Mouse (Mus musculus) liver, embryonic 14.5 days (tissue): ENCODE measurements around the gene Dll4. TPM values are rescaled to one million over a fixed set of nuclear protein-coding genes. Genes with fewer than 3 reads are reported as not detected.

Experiments
- ATAC-seq: fragments of 200-750 bp; cut with Nextera tagmentation; 2 replicates; pipeline ENCODE4 v1.8.0; 2017; ENCODE audit warnings: moderate number of reproducible peaks, mild to moderate bottlenecking, moderate library complexity; ENCODE audit not compliant: insufficient read depth
- DNase-seq, 3 experiments: peaks; one replicate each; pipeline ENCODE4 v3.0.0-alpha.2; 2012 to 2013; ENCODE audit warnings: low read depth in 3 of 3, low spot score in 3 of 3
- H3K27ac ChIP-seq: fragments of 300-500 bp; sonication (generic); 2 replicates; pipeline ENCODE4 v1.5.1; 2014; ENCODE audit warnings: moderate library complexity, mild to moderate bottlenecking, control low read depth, inconsistent platforms
- H3K27me3 ChIP-seq: fragments of 300-500 bp; sonication (generic); 2 replicates; pipeline ENCODE4 v1.6.1; 2014; ENCODE audit warnings: mild to moderate bottlenecking, low read length, moderate library complexity; ENCODE audit not compliant: control insufficient read depth, insufficient read depth
- H3K36me3 ChIP-seq: fragments of 300-500 bp; sonication (generic); replicated peaks from 2 replicates; pipeline ENCODE4 v1.6.1; 2014; ENCODE audit warnings: low read depth; ENCODE audit not compliant: control insufficient read depth, insufficient read depth
- H3K4me1 ChIP-seq, 2 experiments: fragments of 200-500 bp in 1 of 2; fragments of 300-500 bp in 1 of 2; sonication (generic) in 1 of 2; replicated peaks; 2 replicates each; pipeline ENCODE4 v1.6.1; 2012 to 2014; ENCODE audit warnings: antibody characterized with exemption in 1 of 2, inconsistent platforms in 1 of 2, low read length in 1 of 2; ENCODE audit not compliant: control insufficient read depth in 2 of 2, insufficient read depth in 2 of 2
- H3K4me2 ChIP-seq: fragments of 300-500 bp; sonication (generic); 2 replicates; pipeline ENCODE4 v1.6.1; 2014; ENCODE audit warnings: low read depth, mild to moderate bottlenecking, control low read depth, moderate library complexity
- H3K4me3 ChIP-seq, 2 experiments: fragments of 200-500 bp in 1 of 2; fragments of 300-500 bp in 1 of 2; sonication (generic) in 1 of 2; 2 replicates each; pipeline ENCODE4 v1.5.1; 2012 to 2014; ENCODE audit warnings: low read depth in 2 of 2, low read length in 2 of 2, mild to moderate bottlenecking in 2 of 2, control low read depth in 1 of 2, inconsistent platforms in 1 of 2, moderate library complexity in 1 of 2; ENCODE audit not compliant: insufficient read depth in 1 of 2
- H3K9ac ChIP-seq: fragments of 300-500 bp; sonication (generic); replicated peaks from 2 replicates; pipeline ENCODE4 v1.6.1; 2014; ENCODE audit warnings: mild to moderate bottlenecking, control low read depth, moderate library complexity
- H3K9me3 ChIP-seq: fragments of 300-500 bp; sonication (generic); 2 replicates; pipeline ENCODE4 v1.6.1; 2016; ENCODE audit warnings: low read length, mixed read lengths; ENCODE audit not compliant: control insufficient read depth
- CTCF ChIP-seq: IDR thresholded peaks from 2 replicates; pipeline ENCODE4 v1.5.1; 2016; ENCODE audit warnings: antibody characterized with exemption, low read depth, control low read depth
- EP300 ChIP-seq: IDR thresholded peaks from 2 replicates; pipeline ENCODE4 v1.6.1; 2016; ENCODE audit warnings: antibody characterized with exemption, low read depth
- WGBS: fragments of 180-500 bp; shearing (Covaris S2); extraction: QIAGEN DNeasy Blood & Tissue Kit; methylation state at CpG from one replicate; pipeline ENCODE4 v1.1.7; 2014; ENCODE audit not compliant: insufficient replicate concordance; 5-methylcytosine and 5-hydroxymethylcytosine counted together
- polyA plus RNA-seq, 2 experiments: library from polyadenylated mRNA; depleted of rRNA in 1 of 2; stranded (reverse) in 1 of 2; unstranded in 1 of 2; fragments of >200 nt; fragmentation: Nextera tagmentation in 1 of 2; extraction: Ambion mirVana in 1 of 2; gene quantifications; 2 replicates each; pipeline versions ENCODE4 v1.2.1 to v1.2.3; 2012 to 2014

Gene Dll4
- polyA plus RNA-seq, 2 experiments = 0.86 to 1.4 TPM

- no peaks in the 10 kb centered on the region for H3K36me3 ChIP-seq
- WGBS = 8% methylated on average over 31 of the region's 32 CpGs
- H3K27ac ChIP-seq = no peak overlapping the region
- H3K4me2 ChIP-seq = peak overlapping the region; percentile 58
- no peaks in the 10 kb centered on the region for H3K9me3 ChIP-seq
- peaks cover 21 to 22% of the 10 kb centered on the region in 2 experiments for H3K4me1 ChIP-seq
- peak overlapping the region in 1 of 2 experiments; percentile 14; a peak in 1 of 4 replicates for H3K4me3 ChIP-seq
- ATAC-seq (no peak), DNase-seq (no peak)
- peaks cover 79% of the 10 kb centered on the region for H3K27me3 ChIP-seq
- no peak overlapping the region for H3K9ac ChIP-seq
- TF ChIP-seq CTCF (no peak), EP300 (no peak)
Measured at GRCm38 (mm10) chr2:119323866-119324575, 1.6 kb upstream of the Dll4 start.

GRCm38 (mm10) chr2:119324576-119325318, 837 bp upstream of the Dll4 start:
- Histone ChIP-seq H3K9ac (no peak overlapping the region), H3K9me3 (no peaks in the 10 kb centered on the region), H3K27ac (no peak overlapping the region), H3K4me3 (peak overlapping the region in 1 of 2 experiments; percentile 47; a peak in 2 of 4 replicates), H3K27me3 (peaks cover 81% of the 10 kb centered on the region), H3K36me3 (no peaks in the 10 kb centered on the region), H3K4me1 (peaks cover 21 to 25% of the 10 kb centered on the region in 2 experiments), H3K4me2 (peak overlapping the region; percentile 58)
- DNase-seq = no peak
- 1% methylated on average over 32 of the region's 32 CpGs for WGBS
- TF ChIP-seq CTCF (no peak), EP300 (no peak)
- ATAC-seq = no peak

- Histone ChIP-seq H3K4me3 (peak overlapping the region; percentile 25 to 47), H3K9me3 (no peaks in the 10 kb centered on the region), H3K4me2 (peak overlapping the region; percentile 58), H3K36me3 (no peaks in the 10 kb centered on the region), H3K9ac (no peak overlapping the region), H3K4me1 (peaks cover 10 to 15% of the 10 kb centered on the region in 2 experiments), H3K27ac (no peak overlapping the region), H3K27me3 (peaks cover 85% of the 10 kb centered on the region)
- DNase-seq (no peak), ATAC-seq (no peak)
- WGBS = 1% methylated on average over 61 of the region's 61 CpGs
- no peak for TF ChIP-seq EP300
- no peak for TF ChIP-seq CTCF
Measured at GRCm38 (mm10) chr2:119326161-119327101, 847 bp downstream of the Dll4 start.

DNA sequence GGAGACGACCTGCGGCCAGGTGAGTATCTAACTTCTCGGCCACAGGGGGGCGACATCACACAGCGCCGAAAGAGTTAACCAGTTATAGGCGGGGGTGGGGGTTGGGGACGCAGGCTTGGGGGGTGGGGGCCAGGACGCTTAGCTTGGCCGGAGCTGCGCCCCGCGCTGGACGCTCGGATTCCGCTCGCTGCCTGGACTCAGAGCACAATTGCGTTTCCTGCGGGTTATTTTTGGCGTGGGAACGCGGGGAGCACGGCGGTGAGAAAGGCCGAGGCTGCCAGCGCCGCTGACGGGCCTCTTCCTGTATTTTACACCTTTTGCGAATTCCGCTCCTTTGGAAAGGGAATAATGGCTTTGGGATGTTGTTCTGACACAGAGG, 1.5 kb downstream of the Dll4 start:
- Histone ChIP-seq H3K9ac (no peak overlapping the region), H3K27me3 (peaks cover 82% of the 10 kb centered on the region), H3K4me3 (peak overlapping the region; percentile 23 to 47; a peak in 3 of 4 replicates), H3K4me2 (peak overlapping the region; percentile 58), H3K36me3 (no peaks in the 10 kb centered on the region), H3K4me1 (peaks cover 3 to 11% of the 10 kb centered on the region in 2 experiments), H3K27ac (no peak overlapping the region), H3K9me3 (no peaks in the 10 kb centered on the region)
- WGBS = under 1% methylated on average over 30 of the region's 30 CpGs
- DNase-seq (no peak), ATAC-seq (no peak)
- TF ChIP-seq CTCF = peak; percentile 58
- TF ChIP-seq EP300 = no peak
